Mouse (Mus musculus): ENCODE measurements around the gene Mpp3.

DNA sequence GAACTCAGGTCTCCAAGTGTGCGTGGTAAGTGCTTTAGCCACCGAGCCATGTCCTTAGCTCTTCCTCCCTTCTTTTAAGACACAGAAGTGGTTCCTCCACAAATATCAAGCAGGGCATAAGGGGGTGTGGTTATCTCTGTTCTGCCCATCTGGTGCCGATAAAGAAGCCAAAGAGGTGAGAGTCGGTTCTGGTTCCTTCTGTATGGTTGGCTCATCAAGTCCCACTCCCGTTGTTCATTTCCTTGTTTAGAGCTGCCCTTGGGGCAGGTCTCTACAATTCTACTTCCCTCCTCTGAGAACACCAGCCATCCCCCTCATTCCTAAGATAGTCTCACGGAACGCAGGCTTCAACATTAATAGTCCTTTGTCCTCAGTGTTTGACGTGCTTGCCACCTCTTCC lies 34.2 kb downstream of the Mpp3 start:
- TF ChIP-seq TCF12 (IDR thresholded peaks at IDR 0.05; ENCODE audit: insufficient read depth, poor library complexity, severe bottlenecking) (no peak), MYOG (IDR thresholded peaks at IDR 0.05; ENCODE audit: control insufficient read depth in 1 of 3, insufficient read depth in 1 of 3, insufficient read length in 2 of 3, low read depth in 2 of 3) (no peak), E2F4 (IDR thresholded peaks at IDR 0.05; ENCODE audit: insufficient read depth) (no peak), MAX (IDR thresholded peaks at IDR 0.05; ENCODE audit: low read depth) (no peak), POLR2A (IDR thresholded peaks at IDR 0.05; ENCODE audit: insufficient read length, low read depth) (no peak), CEBPB (IDR thresholded peaks at IDR 0.05; ENCODE audit: insufficient read depth, poor library complexity, severe bottlenecking) (no peak), REST (IDR thresholded peaks at IDR 0.05; ENCODE audit: insufficient read depth, insufficient read length) (no peak), SRF (IDR thresholded peaks at IDR 0.05; ENCODE audit: control insufficient read depth, insufficient read length, low read depth) (no peak), TCF3 (IDR thresholded peaks at IDR 0.05; ENCODE audit: insufficient read length, low read depth) (no peak), USF1 (IDR thresholded peaks at IDR 0.05; ENCODE audit: low read depth) (no peak), MYOD1 (IDR thresholded peaks at IDR 0.05; ENCODE audit: control insufficient read depth in 1 of 3, insufficient read length in 2 of 3, low read depth in 2 of 3) (no peak)
